26 mouse cellular contexts compared by ENCODE assay signal in the genomic region with DNA sequence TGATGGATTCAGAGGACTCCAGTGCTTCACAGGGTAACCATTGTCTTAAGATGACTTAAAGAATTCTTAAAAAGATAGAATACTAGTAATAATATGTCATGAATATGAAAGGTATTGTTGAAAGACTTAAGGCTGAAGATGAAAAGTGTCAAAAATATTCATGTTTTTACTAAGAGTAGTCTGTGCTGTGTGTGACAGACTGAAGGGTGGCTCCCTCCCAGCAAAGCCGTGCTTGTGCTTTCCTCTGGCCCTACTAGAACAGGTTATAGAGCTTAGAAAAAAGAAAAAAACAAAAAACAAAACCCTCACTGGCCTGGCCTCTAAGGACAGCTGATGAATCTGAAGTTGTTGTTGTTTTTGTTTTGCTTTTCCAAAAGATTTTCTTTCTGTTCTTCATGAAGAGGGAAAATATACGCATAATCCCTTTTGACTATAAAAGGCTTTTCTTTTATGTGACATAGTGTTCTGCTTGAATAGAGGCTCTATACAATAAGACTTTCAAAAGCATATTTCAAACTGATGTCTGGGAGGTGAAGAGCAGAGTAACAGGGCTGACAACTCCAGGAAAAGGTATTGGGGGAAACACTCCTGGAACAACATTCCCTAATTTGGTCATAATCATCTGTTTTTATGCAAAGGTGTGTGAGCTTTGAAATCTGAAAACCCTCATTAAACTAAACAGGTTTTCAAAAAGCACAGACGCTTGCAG.
"Had no signal": no experiment of that assay in that cellular context is flagged by ENCODE, and none has a peak within 500 bp of the region (broad histone marks: within the 10 kb centered on the region; RNA-seq: fewer than 3 reads in every experiment).

No protein-coding gene starts in this region.

- H3K4me1 ChIP-seq: hindbrain, embryonic 13.5 days; hindbrain, embryonic 15.5 days; kidney, embryonic 15.5 days; limb, embryonic 15.5 days; liver, embryonic 12.5 days had no signal

- H3K36me3 ChIP-seq: heart, embryonic 13.5 days; heart, embryonic 15.5 days; hindbrain, embryonic 13.5 days; hindbrain, embryonic 15.5 days; kidney, embryonic 15.5 days; limb, embryonic 13.5 days; limb, embryonic 15.5 days; liver, embryonic 12.5 days had no signal

- H3K9me3 ChIP-seq: heart, embryonic 13.5 days; heart, embryonic 15.5 days; hindbrain, embryonic 13.5 days; hindbrain, embryonic 15.5 days; kidney, embryonic 15.5 days; limb, embryonic 13.5 days; limb, embryonic 15.5 days; liver, embryonic 12.5 days had no signal

- H3K27me3 ChIP-seq: heart, embryonic 13.5 days; heart, embryonic 15.5 days; hindbrain, embryonic 13.5 days; hindbrain, embryonic 15.5 days; kidney, embryonic 15.5 days; limb, embryonic 13.5 days; limb, embryonic 15.5 days; liver, embryonic 12.5 days had no signal

- H3K9ac ChIP-seq: heart, embryonic 13.5 days; heart, embryonic 15.5 days; hindbrain, embryonic 13.5 days; hindbrain, embryonic 15.5 days; kidney, embryonic 15.5 days; limb, embryonic 13.5 days; limb, embryonic 15.5 days; liver, embryonic 12.5 days had no signal

- DNase-seq: gastrocnemius, postnatal 14 days; gastrocnemius, postnatal 36 days; heart, adult 11 months; heart, adult 2 months; heart, postnatal 14 days; heart, postnatal 36 days; kidney, adult 11 months; kidney, adult 2 months; kidney, adult 9 months; kidney, postnatal 14 days; kidney, postnatal 36 days; layer of hippocampus, adult 9-11 months; layer of hippocampus, postnatal 36 days; left cerebral cortex, postnatal 4 days had no signal

- H3K4me3 ChIP-seq: heart, adult 2 months; heart, embryonic 13.5 days; heart, embryonic 15.5 days; hindbrain, embryonic 13.5 days; hindbrain, embryonic 15.5 days; kidney, embryonic 15.5 days; limb, embryonic 13.5 days; limb, embryonic 15.5 days; liver, embryonic 12.5 days had no signal

- ATAC-seq: hindbrain, postnatal 0 days; intestine, embryonic 16.5 days; liver, embryonic 12.5 days had no signal

- H3K4me2 ChIP-seq: heart, embryonic 11.5 days; heart, embryonic 13.5 days; heart, embryonic 15.5 days; hindbrain, embryonic 13.5 days; hindbrain, embryonic 15.5 days; kidney, embryonic 15.5 days; limb, embryonic 13.5 days; limb, embryonic 15.5 days; liver, embryonic 12.5 days had no signal

- H3K27ac ChIP-seq: heart, adult 2 months; heart, embryonic 13.5 days; heart, embryonic 15.5 days; hindbrain, embryonic 13.5 days; hindbrain, embryonic 15.5 days; hindbrain, postnatal 0 days; kidney, embryonic 15.5 days; kidney, postnatal 0 days; limb, embryonic 13.5 days; limb, embryonic 15.5 days; liver, embryonic 12.5 days had no signal
